Mouse (Mus musculus): Measurements from ENCODE around the gene Mkrn2os.

Gene Mkrn2os

GRCm38 (mm10) chr6:115582328-115583115 is 9.9 kb downstream of the Mkrn2os start:
- no peak for DNase-seq (ENCODE audit: low spot score)

- no peak for DNase-seq (ENCODE audit: low spot score)
Observed at GRCm38 (mm10) chr6:115580810-115581209, 11.6 kb downstream of the Mkrn2os start.

- no peak for DNase-seq (ENCODE audit: low spot score)
Observed at GRCm38 (mm10) chr6:115577941-115578340, 14.4 kb downstream of the Mkrn2os start.

- no peak for DNase-seq (ENCODE audit: low spot score)
Observed at GRCm38 (mm10) chr6:115577407-115577806, 15.0 kb downstream of the Mkrn2os start.

- DNase-seq (ENCODE audit: low spot score), result no peak
Observed at GRCm38 (mm10) chr6:115574171-115574570, 18.2 kb downstream of the Mkrn2os start.

- DNase-seq (ENCODE audit: low spot score), result no peak
Observed at GRCm38 (mm10) chr6:115565479-115566045, 26.8 kb downstream of the Mkrn2os start.

- DNase-seq (ENCODE audit: low spot score), result no peak
Observed at GRCm38 (mm10) chr6:115559651-115560632, 32.4 kb downstream of the Mkrn2os start.

GRCm38 (mm10) chr6:115558176-115558575 is 34.2 kb downstream of the Mkrn2os start:
- no peak for DNase-seq (ENCODE audit: low spot score)

- DNase-seq (ENCODE audit: low spot score), result no peak
Observed at GRCm38 (mm10) chr6:115555485-115555884, 36.9 kb downstream of the Mkrn2os start.

- no peak for DNase-seq (ENCODE audit: low spot score)
Observed at GRCm38 (mm10) chr6:115546276-115546675, 46.1 kb downstream of the Mkrn2os start.

- peak; percentile 96 for DNase-seq (ENCODE audit: low spot score)
Observed at GRCm38 (mm10) chr6:115544442-115544970, 47.9 kb downstream of the Mkrn2os start, which contains the start of gene Tsen2. Tsen2 (plus strand) TSS chr6:115544664.

- no peak for DNase-seq (ENCODE audit: low spot score)
Observed at GRCm38 (mm10) chr6:115542341-115542740, 50.0 kb downstream of the Mkrn2os start.

GRCm38 (mm10) chr6:115541676-115542275 is 50.6 kb downstream of the Mkrn2os start:
- DNase-seq (ENCODE audit: low spot score), result no peak

- DNase-seq (ENCODE audit: low spot score), result peak; percentile 66
Observed at GRCm38 (mm10) chr6:115538645-115539429, 53.5 kb downstream of the Mkrn2os start.

- DNase-seq (ENCODE audit: low spot score), result no peak
Observed at GRCm38 (mm10) chr6:115536169-115536568, 56.2 kb downstream of the Mkrn2os start.

- no peak for DNase-seq (ENCODE audit: low spot score)
Observed at GRCm38 (mm10) chr6:115534617-115535016, 57.8 kb downstream of the Mkrn2os start.
